Mouse (Mus musculus) cerebellum, adult (tissue): ENCODE measurements at regions not wholly inside any gene's neighbourhood (a gene's known extent, or its start where the extent isn't known, plus 50 kb on each side); places are given as distances from the start of the nearest gene placed in this dataset.

ENCODE experiments used
- ATAC-seq: cut with Nextera tagmentation; 2 replicates; pipeline ENCODE4 v1.9.2; 2017; ENCODE audit warnings: mild to moderate bottlenecking, moderate library complexity, mixed read lengths; ENCODE audit not compliant: insufficient number of reproducible peaks, low FRiP score, low TSS enrichment

DNA sequence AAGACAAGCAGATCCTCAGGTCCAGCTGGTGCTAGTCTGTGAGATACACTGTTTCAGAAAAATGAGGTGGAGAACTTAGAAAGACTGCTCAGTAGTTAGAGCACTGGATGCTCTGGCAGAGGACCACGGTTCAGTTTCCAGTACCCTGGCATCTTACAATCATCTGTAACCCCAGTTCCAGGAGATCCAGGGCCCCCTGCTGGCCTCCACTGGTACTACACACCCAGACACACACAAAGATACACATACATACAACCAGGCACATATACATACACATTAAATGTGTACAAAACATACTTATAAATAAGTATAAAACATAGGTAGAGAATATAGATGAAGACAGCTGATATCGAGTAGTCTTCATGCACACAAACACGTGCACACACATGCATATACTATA lies 97.4 kb upstream of the Supt20 start:
- ATAC-seq: no peak

DNA sequence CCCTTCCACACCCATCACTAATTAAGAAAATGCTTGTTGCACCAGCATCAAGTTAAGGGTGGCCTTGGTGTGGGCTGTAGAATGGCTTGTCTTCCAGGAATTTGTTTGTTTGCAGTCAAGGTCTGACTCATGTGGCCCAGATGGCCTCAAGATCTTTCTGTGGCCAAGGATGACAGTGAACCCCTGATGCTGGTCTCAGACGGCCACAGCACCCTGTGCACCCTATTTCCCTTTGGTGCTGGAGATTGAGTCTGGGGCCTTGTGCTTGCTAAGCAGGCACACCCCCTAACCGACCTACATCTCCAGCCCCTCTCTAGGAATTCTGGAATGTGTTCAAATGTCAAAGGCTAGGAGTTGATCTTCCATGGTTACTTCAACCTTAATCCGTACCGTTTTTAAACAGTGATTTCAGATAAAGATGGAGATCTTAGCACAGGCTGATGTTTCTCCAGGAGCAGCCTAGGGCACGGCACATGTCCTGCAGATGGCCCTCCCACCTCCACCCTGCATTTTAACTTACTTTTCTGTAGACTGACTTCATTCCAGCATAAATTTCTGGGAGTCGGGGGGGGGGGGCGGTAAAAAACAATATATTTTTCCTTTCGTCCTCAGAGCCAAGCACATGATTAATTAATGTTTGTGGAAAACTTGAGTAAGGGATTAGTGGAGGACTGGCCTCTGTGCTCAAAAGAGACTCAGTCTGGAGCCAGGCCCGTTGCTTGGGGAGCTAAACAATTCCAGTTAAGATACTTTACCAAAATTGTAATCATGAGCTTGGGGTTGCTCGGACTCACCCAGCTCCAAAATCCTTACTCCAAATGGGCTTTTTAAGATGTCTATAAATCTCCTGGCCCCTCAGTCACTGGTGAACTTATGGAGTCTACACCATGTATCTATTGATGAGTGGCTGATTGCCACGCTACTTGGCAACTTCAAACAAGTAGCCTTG lies 95.0 kb upstream of the Supt20 start:
- ATAC-seq: no peak

DNA sequence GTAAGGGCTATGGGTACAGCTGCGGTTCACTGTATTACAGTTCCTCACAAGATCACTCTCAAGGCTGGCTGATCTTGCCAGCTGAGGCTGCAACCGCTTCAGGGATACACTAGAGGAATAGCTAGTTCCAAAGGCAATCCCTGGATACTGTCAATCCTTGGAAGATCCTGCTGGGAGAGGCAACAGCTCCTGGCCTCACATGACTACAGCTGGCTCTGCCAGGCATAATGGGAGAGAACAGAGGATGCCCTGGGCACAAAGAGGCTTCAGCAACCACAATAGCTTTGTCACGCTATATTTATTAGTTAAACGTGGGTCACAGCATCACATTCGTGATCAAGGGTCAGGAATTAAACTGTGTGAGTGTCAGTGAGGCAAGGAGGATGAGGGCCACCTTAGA lies 94.3 kb upstream of the Supt20 start:
- ATAC-seq: peak; percentile 26; the same call in 1 of the 2 replicates

DNA sequence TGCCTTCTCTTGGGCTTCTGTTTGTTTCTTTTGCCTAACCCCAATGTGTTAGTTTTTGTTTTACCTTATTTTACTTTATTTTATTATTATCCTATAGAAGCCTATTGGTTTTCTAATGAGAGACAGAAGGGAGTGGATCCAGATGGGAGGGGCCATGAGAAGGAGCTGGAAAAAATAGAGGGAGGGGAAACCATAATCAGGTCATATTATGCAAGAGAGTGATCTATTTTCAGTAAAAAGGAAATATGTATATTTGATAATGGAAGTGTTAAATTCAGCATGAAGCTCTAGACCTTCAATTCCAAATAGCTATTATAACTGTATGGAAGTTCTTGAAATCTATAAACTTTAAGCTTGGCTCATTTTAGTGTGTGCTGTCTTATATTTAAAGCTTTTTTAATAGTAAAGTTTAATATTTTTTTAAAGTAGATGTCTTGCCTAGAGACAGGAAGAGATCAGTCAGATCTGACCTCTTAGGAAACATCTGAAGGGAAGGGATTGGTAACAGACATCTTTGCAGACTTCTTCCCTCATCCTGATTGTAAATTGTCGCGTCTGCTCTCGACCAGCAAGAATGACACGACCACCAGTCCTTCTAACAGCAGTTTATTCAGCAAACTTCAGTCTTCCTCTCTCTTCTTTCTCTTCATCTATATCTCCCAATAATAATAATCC lies 87.8 kb upstream of the Supt20 start:
- no peak for ATAC-seq

DNA sequence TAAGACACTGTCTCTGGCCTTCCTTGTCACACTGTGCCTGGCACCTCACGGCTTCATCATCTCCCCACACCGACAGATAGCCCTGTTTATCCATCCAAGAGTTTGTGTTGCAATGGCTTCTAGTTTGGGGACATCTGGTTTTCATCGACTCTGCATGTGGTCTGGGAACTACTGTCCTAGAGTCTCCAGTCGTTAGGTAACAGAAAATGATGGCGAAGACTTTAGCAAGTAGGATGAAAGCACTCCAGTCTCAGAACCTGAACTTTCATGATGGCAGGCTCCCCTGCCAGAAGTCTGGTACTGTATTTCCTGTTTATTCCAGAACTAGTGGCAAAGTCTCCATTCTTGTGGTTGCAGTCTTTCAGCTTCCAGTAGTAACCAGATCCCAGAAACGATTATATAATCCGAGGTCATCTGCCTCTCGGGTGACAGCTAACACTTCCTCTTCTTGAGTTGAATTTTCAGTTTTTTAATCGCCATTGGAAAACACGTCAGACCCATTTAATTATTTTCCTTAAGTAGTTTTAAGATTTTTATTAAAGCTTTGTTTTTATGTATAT lies 81.1 kb upstream of the Supt20 start:
- no peak for ATAC-seq

DNA sequence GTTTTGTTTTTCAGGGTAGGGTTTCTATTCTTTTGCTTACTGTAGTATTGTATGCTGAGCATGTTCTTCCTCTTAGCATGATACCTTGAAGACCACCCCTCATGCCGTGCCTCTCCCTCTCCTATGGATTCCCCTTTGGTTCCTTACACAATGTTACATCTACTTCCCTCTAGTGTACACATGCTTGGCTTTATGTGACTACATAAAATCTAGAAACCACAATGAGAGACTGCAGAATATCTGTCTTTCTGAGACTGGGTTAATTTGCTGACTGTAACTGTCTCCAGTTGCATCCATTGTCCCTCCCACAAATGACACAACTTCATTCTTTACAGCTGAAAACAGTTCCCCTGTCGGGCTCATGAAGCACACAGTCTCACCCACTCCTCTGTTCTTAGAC lies 78.8 kb upstream of the Supt20 start:
- ATAC-seq: no peak

DNA sequence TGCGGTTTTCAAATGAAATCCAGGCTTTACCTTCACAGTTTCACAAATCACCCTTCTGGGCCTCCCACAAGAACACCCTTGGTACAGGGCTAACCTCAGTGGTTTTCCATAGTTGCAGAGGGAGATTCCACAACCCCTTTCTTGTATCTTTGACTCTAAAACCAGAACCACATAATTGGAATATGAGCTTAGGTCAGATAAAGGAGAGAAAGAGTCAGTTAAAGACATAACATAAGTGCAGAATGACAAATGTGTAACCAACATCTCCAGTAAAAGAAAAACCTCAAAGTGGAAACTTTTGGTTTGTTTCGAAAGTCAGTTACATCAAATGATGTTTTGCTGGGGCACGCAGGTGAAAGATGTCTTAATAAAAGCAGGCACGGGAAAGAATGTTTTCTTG lies 75.3 kb upstream of the Supt20 start:
- no peak for ATAC-seq

GRCm38 (mm10) chr3:54618286-54618685 lies 74.3 kb upstream of the Supt20 start:
- ATAC-seq: no peak

- ATAC-seq: no peak
These were observed 62.4 kb upstream of the Supt20 start for GRCm38 (mm10) chr3:54630254-54630653.

- ATAC-seq: 0 out of 2 replicates have a peak, but pooled peaks have one; percentile 20
These were observed 59.9 kb upstream of the Supt20 start for GRCm38 (mm10) chr3:54632731-54633130.

- ATAC-seq: no peak
These were observed 59.2 kb upstream of the Supt20 start for GRCm38 (mm10) chr3:54633446-54633845.

DNA sequence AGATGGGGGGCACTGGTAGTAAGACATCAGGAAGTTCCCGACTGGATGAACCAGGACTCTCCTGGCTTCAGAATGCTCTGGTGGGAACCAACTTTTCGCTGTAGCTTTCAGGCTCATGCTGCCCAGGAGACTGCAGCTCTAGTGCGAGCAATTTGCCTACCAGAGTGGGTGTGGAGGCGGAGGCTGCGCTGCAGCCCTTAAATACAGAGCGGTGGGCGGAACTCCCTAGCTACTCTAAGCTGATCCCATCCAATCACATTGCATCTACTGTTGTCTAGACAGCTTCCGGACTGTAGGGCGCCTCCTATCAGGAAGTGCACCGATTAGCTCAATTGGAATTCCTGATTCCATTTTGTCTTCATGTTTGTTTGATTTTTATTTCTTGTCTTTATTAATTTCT lies 58.2 kb upstream of the Supt20 start:
- ATAC-seq: no peak
